In the genomic region with DNA sequence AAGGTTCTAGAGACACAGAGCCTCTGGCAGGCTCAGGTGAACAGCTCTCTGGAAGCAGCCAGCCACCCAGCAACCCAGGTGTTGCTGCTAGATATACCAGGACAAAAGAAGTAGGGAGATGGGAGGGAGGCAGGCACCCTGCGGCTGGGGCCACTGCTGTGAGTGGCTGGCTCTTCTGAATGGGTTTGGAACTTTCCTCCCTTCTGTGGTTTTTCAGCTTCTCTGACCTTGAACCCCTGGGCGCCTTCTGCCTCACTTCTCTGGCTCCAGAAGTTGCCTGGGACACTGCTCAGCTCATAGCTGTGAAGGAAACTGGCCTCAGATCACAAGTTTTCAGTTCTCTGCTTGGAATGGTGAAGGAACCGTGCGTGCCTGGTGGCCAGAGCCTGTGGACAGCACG, we compare ENCODE assay signal across 11 mouse cellular contexts. TPM values are rescaled to one million over a fixed set of nuclear protein-coding genes. Genes with fewer than 3 reads are reported as not detected.
DNase-seq lines count a peak whose midpoint lies in the region; ATAC-seq and TF ChIP-seq lines count a peak whose summit lies in the region.
"Had no signal": no experiment of that assay in that cellular context is flagged by ENCODE, and none has a peak within 500 bp of the region (broad histone marks: within the 10 kb centered on the region; RNA-seq: fewer than 3 reads in every experiment).

No protein-coding gene starts in this region.

- H3K27ac ChIP-seq in liver, postnatal 0 days (ENCODE audit: low read depth): peak overlapping the region; percentile 84
- no peak overlapping the region for H3K27ac ChIP-seq in kidney, embryonic 16.5 days (ENCODE audit: low read length)
- H3K27ac ChIP-seq: kidney, postnatal 0 days; lung, embryonic 15.5 days had no signal

- peak overlapping the region; percentile 38 for H3K4me3 ChIP-seq in megakaryocyte, embryonic 14.5 days (replicated peaks)
- peak overlapping the region; percentile 8 for H3K4me3 ChIP-seq in erythroblast, embryonic 14.5 days (replicated peaks)
- no peak overlapping the region for H3K4me3 ChIP-seq in liver, postnatal 0 days (ENCODE audit: low read depth, low read length)
- no peak overlapping the region for H3K4me3 ChIP-seq in kidney, embryonic 16.5 days (ENCODE audit: low read length)
- H3K4me3 ChIP-seq: lung, embryonic 15.5 days had no signal

- peaks cover 72% of the 10 kb centered on the region for H3K4me1 ChIP-seq in megakaryocyte, embryonic 14.5 days
- peaks cover 69% of the 10 kb centered on the region for H3K4me1 ChIP-seq in erythroblast, embryonic 14.5 days (ENCODE audit: control insufficient read depth)
- H3K4me1 ChIP-seq in liver, postnatal 0 days (ENCODE audit: insufficient read depth): peaks cover 20% of the 10 kb centered on the region
- H3K4me1 ChIP-seq in kidney, embryonic 16.5 days (ENCODE audit: insufficient read depth, low read length): no peaks in the 10 kb centered on the region
- H3K4me1 ChIP-seq: lung, embryonic 15.5 days had no signal

- no peak for ATAC-seq in megakaryocyte, adult 5-6 weeks (ENCODE audit: poor library complexity, severe bottlenecking)
- no peak for ATAC-seq in liver, postnatal 0 days
- no peak for ATAC-seq in frontal cortex, adult (ENCODE audit: low TSS enrichment)
- no peak for ATAC-seq in kidney, embryonic 16.5 days (ENCODE audit: low FRiP score, low TSS enrichment)

- no peaks in the 10 kb centered on the region for H3K36me3 ChIP-seq in megakaryocyte, embryonic 14.5 days (replicated peaks; ENCODE audit: low read length)
- peaks cover 27% of the 10 kb centered on the region for H3K36me3 ChIP-seq in erythroblast, embryonic 14.5 days (ENCODE audit: control insufficient read depth)
- no peaks in the 10 kb centered on the region for H3K36me3 ChIP-seq in liver, postnatal 0 days (replicated peaks; ENCODE audit: insufficient read depth, low read length)
- no peaks in the 10 kb centered on the region for H3K36me3 ChIP-seq in kidney, embryonic 16.5 days (ENCODE audit: insufficient read depth, low read length)
- H3K36me3 ChIP-seq: lung, embryonic 15.5 days had no signal

- no peaks in the 10 kb centered on the region for H3K9me3 ChIP-seq in megakaryocyte, embryonic 14.5 days
- H3K9me3 ChIP-seq in erythroblast, embryonic 14.5 days (ENCODE audit: control insufficient read depth, low read length): peaks cover 21% of the 10 kb centered on the region
- H3K9me3 ChIP-seq in liver, postnatal 0 days (ENCODE audit: low read length): no peaks in the 10 kb centered on the region
- no peaks in the 10 kb centered on the region for H3K9me3 ChIP-seq in kidney, embryonic 16.5 days (ENCODE audit: low read length)
- H3K9me3 ChIP-seq: lung, embryonic 15.5 days had no signal

- DNase-seq in adrenal gland, adult 2 months: peak; percentile 24
- no peak for DNase-seq in adrenal gland, postnatal 10 days
- peak; percentile 25 for DNase-seq in liver, postnatal 0 days
- DNase-seq: layer of hippocampus, postnatal 36 days had no signal

- TF ChIP-seq EP300 in liver, postnatal 0 days (IDR thresholded peaks at IDR 0.05; ENCODE audit: low read depth): no peak

- 60% methylated on average over 5 of the region's 5 CpGs for WGBS in liver, postnatal 0 days (ENCODE audit: insufficient replicate concordance)
- WGBS in kidney, embryonic 16.5 days: 69% methylated on average over 5 of the region's 5 CpGs

- H3K4me2 ChIP-seq in liver, postnatal 0 days (ENCODE audit: low read depth, low read length): no peak overlapping the region
- no peak overlapping the region for H3K4me2 ChIP-seq in kidney, embryonic 16.5 days (replicated peaks; ENCODE audit: low read depth, low read length)
- H3K4me2 ChIP-seq: lung, embryonic 15.5 days had no signal

- H3K9ac ChIP-seq in liver, postnatal 0 days (replicated peaks): no peak overlapping the region
- H3K9ac ChIP-seq in kidney, embryonic 16.5 days (replicated peaks; ENCODE audit: low read length): no peak overlapping the region
- H3K9ac ChIP-seq: lung, embryonic 15.5 days had no signal

- no peak for TF ChIP-seq CTCF in liver, postnatal 0 days (IDR thresholded peaks at IDR 0.05; ENCODE audit: low read depth)

- H3K27me3 ChIP-seq in megakaryocyte, embryonic 14.5 days (replicated peaks): peaks cover 2% of the 10 kb centered on the region
- no peaks in the 10 kb centered on the region; the same call in 1 of the 2 replicates for H3K27me3 ChIP-seq in erythroblast, embryonic 14.5 days (ENCODE audit: control insufficient read depth)
- H3K27me3 ChIP-seq in liver, postnatal 0 days (ENCODE audit: insufficient read depth, low read length): no peaks in the 10 kb centered on the region
- H3K27me3 ChIP-seq in kidney, embryonic 16.5 days (ENCODE audit: insufficient read depth, low read length): no peaks in the 10 kb centered on the region
- H3K27me3 ChIP-seq: lung, embryonic 15.5 days had no signal

RNA-seq across cellular contexts. Expression of gene Syf2, which starts 52.4 kb away (rescaled TPM):
- total RNA-seq in adrenal gland, adult 2 months (2021): 10 to 100 TPM; 85.5 to 97.8 TPM
- 7.0 and 8.6 TPM in 2 replicates for polyA plus RNA-seq in adrenal gland, adult 2 months (2012; rRNA removed)
- 10 to 100 TPM; 73.1 to 74.6 TPM for total RNA-seq in adrenal gland, postnatal 10 days (2021)
- 6.0 and 63.1 TPM in 2 replicates for polyA plus RNA-seq in megakaryocyte, embryonic 14.5 days (2012; ENCODE audit: insufficient read depth, low replicate concordance)
- 81.7 and 89.6 TPM in 2 replicates for total RNA-seq in megakaryocyte, adult 5-6 weeks (2015)
- 286 and 343 TPM in 2 replicates for total RNA-seq in megakaryocyte, adult 5-6 weeks (2017)
- 10.1 and 17.9 TPM in 2 replicates for polyA plus RNA-seq in erythroblast, embryonic 14.5 days (2012)
- polyA plus RNA-seq in liver, postnatal 0 days (2015; fragmentation: Nextera tagmentation; extraction: Ambion mirVana): 46.9 and 52.9 TPM in 2 replicates
- 82.6 and 90.6 TPM in 2 replicates for polyA plus RNA-seq in kidney, embryonic 16.5 days (2015; fragmentation: Nextera tagmentation; extraction: Ambion mirVana)

RNA-seq across cellular contexts. Expression of gene Rsrp1, which starts 59.7 kb away (rescaled TPM):
- 100 to 1,000 TPM; 313 to 460 TPM for total RNA-seq in adrenal gland, adult 2 months (2021)
- polyA plus RNA-seq in adrenal gland, adult 2 months (2012; rRNA removed): 2,634 and 2,855 TPM in 2 replicates
- 100 to 1,000 TPM; 250 to 386 TPM for total RNA-seq in adrenal gland, postnatal 10 days (2021)
- polyA plus RNA-seq in megakaryocyte, embryonic 14.5 days (2012; ENCODE audit: insufficient read depth, low replicate concordance): 176 and 605 TPM in 2 replicates
- total RNA-seq in megakaryocyte, adult 5-6 weeks (2015): 680 and 693 TPM in 2 replicates
- 257 and 330 TPM in 2 replicates for total RNA-seq in megakaryocyte, adult 5-6 weeks (2017)
- polyA plus RNA-seq in erythroblast, embryonic 14.5 days (2012): 62.6 and 71.3 TPM in 2 replicates
- 185 and 225 TPM in 2 replicates for polyA plus RNA-seq in liver, postnatal 0 days (2015; fragmentation: Nextera tagmentation; extraction: Ambion mirVana)
- 449 and 450 TPM in 2 replicates for polyA plus RNA-seq in kidney, embryonic 16.5 days (2015; fragmentation: Nextera tagmentation; extraction: Ambion mirVana)

Comparison
In these comparisons a context has a peak if more than half of its experiments do, and no peak if none do; other contexts are left out.
1. H3K4me3 ChIP-seq: peak in megakaryocyte, embryonic 14.5 days (single experiment) and erythroblast, embryonic 14.5 days (single experiment); none in liver, postnatal 0 days (single experiment) and kidney, embryonic 16.5 days (single experiment).